Mouse (Mus musculus) right cerebral cortex, postnatal 4 days (tissue): ENCODE data around the gene Hoxd4.

Experiments
- DNase-seq: peaks from one replicate; pipeline ENCODE4 v3.0.0-alpha.2; 2022

Gene Hoxd4

GRCm38 (mm10) chr2:74711721-74712621 lies at the start of gene Hoxd4, which contains the start of gene Hoxd3:
Gene Hoxd4 (plus strand): TSS chr2:74711929.
Gene Hoxd3 (plus strand): TSS chr2:74711927.
- DNase-seq, result no peak

GRCm38 (mm10) chr2:74663291-74663925 lies 48.3 kb upstream of the Hoxd4 start:
- peak; percentile 74 for DNase-seq

- DNase-seq, result no peak
These were observed 45.3 kb upstream of the Hoxd4 start for GRCm38 (mm10) chr2:74666411-74666810.

- DNase-seq, result no peak
These were observed 44.4 kb upstream of the Hoxd4 start for GRCm38 (mm10) chr2:74667191-74667841.

GRCm38 (mm10) chr2:74667842-74668357 lies 43.8 kb upstream of the Hoxd4 start, which contains the start of gene Hoxd13:
Gene Hoxd13 (plus strand): TSS chr2:74668310.
- DNase-seq, result no peak

- DNase-seq, result no peak
These were observed 43.1 kb upstream of the Hoxd4 start for GRCm38 (mm10) chr2:74668370-74669229.

GRCm38 (mm10) chr2:74669230-74669578 lies 42.5 kb upstream of the Hoxd4 start:
- DNase-seq, result no peak

- no peak for DNase-seq
These were observed 42.0 kb upstream of the Hoxd4 start for GRCm38 (mm10) chr2:74669650-74670235.

GRCm38 (mm10) chr2:74670632-74671188 lies 41.0 kb upstream of the Hoxd4 start:
- DNase-seq, result no peak

- no peak for DNase-seq
These were observed 39.9 kb upstream of the Hoxd4 start for GRCm38 (mm10) chr2:74671847-74672246.

GRCm38 (mm10) chr2:74672481-74673362 lies 39.0 kb upstream of the Hoxd4 start:
- DNase-seq, result peak; percentile 66

GRCm38 (mm10) chr2:74673835-74674425 lies 37.8 kb upstream of the Hoxd4 start:
- no peak for DNase-seq

GRCm38 (mm10) chr2:74674881-74675665 lies 36.7 kb upstream of the Hoxd4 start, which contains the start of gene Hoxd12:
Gene Hoxd12 (plus strand): TSS chr2:74675013.
- no peak for DNase-seq

GRCm38 (mm10) chr2:74675666-74676282 lies 36.0 kb upstream of the Hoxd4 start:
- no peak for DNase-seq

GRCm38 (mm10) chr2:74676376-74677052 lies 35.2 kb upstream of the Hoxd4 start:
- no peak for DNase-seq

- no peak for DNase-seq
These were observed 34.6 kb upstream of the Hoxd4 start for GRCm38 (mm10) chr2:74677106-74677505.

- no peak for DNase-seq
These were observed 32.7 kb upstream of the Hoxd4 start, which contains the start of gene Hoxd11 for GRCm38 (mm10) chr2:74678891-74679595. Gene Hoxd11 (plus strand): TSS chr2:74679557.
